In genomic region chr17:86506881-86507280, GRCm38 (mm10) we compare ENCODE assay signal across 15 mouse cellular contexts. TPM values are rescaled to one million over a fixed set of nuclear protein-coding genes. Genes with fewer than 3 reads are reported as not detected.
DNase-seq lines count a peak whose midpoint lies in the region; ATAC-seq and TF ChIP-seq lines count a peak whose summit lies in the region.
"Had no signal": no experiment of that assay in that cellular context is flagged by ENCODE, and none has a peak within 500 bp of the region (broad histone marks: within the 10 kb centered on the region; RNA-seq: fewer than 3 reads in every experiment).

No protein-coding gene starts in this region.

- no peaks in the 10 kb centered on the region; the same call in 1 of the 2 replicates for H3K4me1 ChIP-seq in forebrain, embryonic 12.5 days
- no peaks in the 10 kb centered on the region for H3K4me1 ChIP-seq in forebrain, embryonic 11.5 days (replicated peaks; ENCODE audit: control insufficient read depth, insufficient read depth, low read length)
- no peaks in the 10 kb centered on the region for H3K4me1 ChIP-seq in intestine, embryonic 14.5 days (replicated peaks; ENCODE audit: control insufficient read depth, insufficient read depth, low read length)
- H3K4me1 ChIP-seq in intestine, postnatal 0 days (replicated peaks; ENCODE audit: control insufficient read depth, insufficient read depth, low read length): no peaks in the 10 kb centered on the region
- H3K4me1 ChIP-seq in midbrain, embryonic 10.5 days: peaks cover 14% of the 10 kb centered on the region
- no peaks in the 10 kb centered on the region for H3K4me1 ChIP-seq in midbrain, embryonic 16.5 days (ENCODE audit: control insufficient read depth, insufficient read depth, low read length)
- H3K4me1 ChIP-seq in stomach, embryonic 15.5 days: peaks cover 4% of the 10 kb centered on the region; the same call in 1 of the 2 replicates

- H3K36me3 ChIP-seq in forebrain, embryonic 12.5 days (replicated peaks): no peaks in the 10 kb centered on the region
- H3K36me3 ChIP-seq in forebrain, embryonic 11.5 days (ENCODE audit: control insufficient read depth, insufficient read depth, low read length): no peaks in the 10 kb centered on the region
- no peaks in the 10 kb centered on the region for H3K36me3 ChIP-seq in intestine, embryonic 14.5 days (ENCODE audit: control insufficient read depth, insufficient read depth, low read length)
- 0 out of 2 replicates have a peak, but pooled peaks cover 2% of the 10 kb centered on the region for H3K36me3 ChIP-seq in intestine, postnatal 0 days (ENCODE audit: control insufficient read depth, insufficient read depth)
- H3K36me3 ChIP-seq in midbrain, embryonic 10.5 days: no peaks in the 10 kb centered on the region
- H3K36me3 ChIP-seq in midbrain, embryonic 16.5 days (ENCODE audit: control insufficient read depth, insufficient read depth, low read length): no peaks in the 10 kb centered on the region; the same call in 1 of the 2 replicates
- H3K36me3 ChIP-seq in stomach, embryonic 15.5 days: no peaks in the 10 kb centered on the region
- H3K36me3 ChIP-seq: G1E had no signal

- no peak for ATAC-seq in forebrain, embryonic 12.5 days (ENCODE audit: low FRiP score)
- no peak for ATAC-seq in forebrain, embryonic 11.5 days (replicated peaks; ENCODE audit: low FRiP score)
- no peak for ATAC-seq in intestine, embryonic 14.5 days (replicated peaks; ENCODE audit: low FRiP score, low TSS enrichment, low read depth)
- no peak for ATAC-seq in intestine, postnatal 0 days
- no peak for ATAC-seq in midbrain, embryonic 16.5 days
- ATAC-seq in stomach, embryonic 15.5 days (ENCODE audit: insufficient read depth, low FRiP score, low read depth): no peak
- no peak for ATAC-seq in megakaryocyte, adult 5-6 weeks (ENCODE audit: poor library complexity, severe bottlenecking)

- H3K9ac ChIP-seq in forebrain, embryonic 12.5 days: no peak overlapping the region
- H3K9ac ChIP-seq in forebrain, embryonic 11.5 days (ENCODE audit: low read length): no peak overlapping the region
- no peak overlapping the region for H3K9ac ChIP-seq in intestine, embryonic 14.5 days (ENCODE audit: low read length)
- H3K9ac ChIP-seq in intestine, postnatal 0 days (ENCODE audit: low read depth, low read length): no peak overlapping the region
- no peak overlapping the region for H3K9ac ChIP-seq in midbrain, embryonic 16.5 days (ENCODE audit: low read depth, low read length)
- no peak overlapping the region for H3K9ac ChIP-seq in stomach, embryonic 15.5 days

- H3K4me3 ChIP-seq in forebrain, embryonic 12.5 days (replicated peaks): no peak overlapping the region
- no peak overlapping the region for H3K4me3 ChIP-seq in forebrain, embryonic 11.5 days (ENCODE audit: low read depth, low read length)
- H3K4me3 ChIP-seq in intestine, embryonic 14.5 days (ENCODE audit: low read depth, low read length): no peak overlapping the region
- no peak overlapping the region for H3K4me3 ChIP-seq in intestine, postnatal 0 days (ENCODE audit: low read depth, low read length)
- no peak overlapping the region for H3K4me3 ChIP-seq in midbrain, embryonic 10.5 days
- no peak overlapping the region for H3K4me3 ChIP-seq in midbrain, embryonic 16.5 days (ENCODE audit: low read depth, low read length)
- no peak overlapping the region for H3K4me3 ChIP-seq in stomach, embryonic 15.5 days (replicated peaks)

- no peak for DNase-seq in forebrain, embryonic 11.5 days (ENCODE audit: low spot score)
- DNase-seq in intestine, embryonic 14.5 days (ENCODE audit: low spot score): no peak
- no peak for DNase-seq in midbrain, embryonic 10.5 days (ENCODE audit: low spot score)
- DNase-seq: embryo, embryonic 11 days; thymus, postnatal 36 days had no signal

- H3K27me3 ChIP-seq in forebrain, embryonic 12.5 days: no peaks in the 10 kb centered on the region
- no peaks in the 10 kb centered on the region for H3K27me3 ChIP-seq in forebrain, embryonic 11.5 days (ENCODE audit: control insufficient read depth, insufficient read depth, low read length)
- no peaks in the 10 kb centered on the region for H3K27me3 ChIP-seq in intestine, embryonic 14.5 days (replicated peaks; ENCODE audit: control insufficient read depth, insufficient read depth, low read length)
- H3K27me3 ChIP-seq in intestine, postnatal 0 days (replicated peaks; ENCODE audit: control insufficient read depth, insufficient read depth, low read length): no peaks in the 10 kb centered on the region
- no peaks in the 10 kb centered on the region for H3K27me3 ChIP-seq in midbrain, embryonic 10.5 days (ENCODE audit: low read depth, poor library complexity, severe bottlenecking)
- H3K27me3 ChIP-seq in midbrain, embryonic 16.5 days (ENCODE audit: control insufficient read depth, insufficient read depth, low read depth, low read length): no peaks in the 10 kb centered on the region
- H3K27me3 ChIP-seq in stomach, embryonic 15.5 days (replicated peaks): no peaks in the 10 kb centered on the region

- 81% methylated on average over 5 of the region's 5 CpGs for WGBS in forebrain, embryonic 12.5 days
- WGBS in forebrain, embryonic 11.5 days: 72% methylated on average over 5 of the region's 5 CpGs
- WGBS in intestine, embryonic 14.5 days: 51% methylated on average over 5 of the region's 5 CpGs
- WGBS in intestine, postnatal 0 days: 51% methylated on average over 5 of the region's 5 CpGs
- 70% methylated on average over 5 of the region's 5 CpGs for WGBS in midbrain, embryonic 10.5 days
- WGBS in midbrain, embryonic 16.5 days: 74% methylated on average over 5 of the region's 5 CpGs
- 36% methylated on average over 5 of the region's 5 CpGs for WGBS in stomach, embryonic 15.5 days

- H3K27ac ChIP-seq in forebrain, embryonic 12.5 days: 0 out of 2 replicates have a peak overlapping the region, but pooled peaks have one; percentile 25
- H3K27ac ChIP-seq in forebrain, embryonic 11.5 days (ENCODE audit: low read depth, low read length): no peak overlapping the region
- peak overlapping the region; percentile 62; the same call in 1 of the 2 replicates for H3K27ac ChIP-seq in intestine, embryonic 14.5 days (ENCODE audit: low read depth)
- no peak overlapping the region; the same call in 1 of the 2 replicates for H3K27ac ChIP-seq in intestine, postnatal 0 days (ENCODE audit: low read depth, low read length)
- peak overlapping the region; percentile 9; the same call in 1 of the 2 replicates for H3K27ac ChIP-seq in midbrain, embryonic 10.5 days (replicated peaks)
- H3K27ac ChIP-seq in midbrain, embryonic 16.5 days (ENCODE audit: low read length): no peak overlapping the region
- H3K27ac ChIP-seq in stomach, embryonic 15.5 days: peak overlapping the region; percentile 52

- no peaks in the 10 kb centered on the region for H3K9me3 ChIP-seq in forebrain, embryonic 12.5 days
- H3K9me3 ChIP-seq in forebrain, embryonic 11.5 days (ENCODE audit: control insufficient read depth, low read length): no peaks in the 10 kb centered on the region
- H3K9me3 ChIP-seq in intestine, embryonic 14.5 days (ENCODE audit: control insufficient read depth, low read length): no peaks in the 10 kb centered on the region
- no peaks in the 10 kb centered on the region for H3K9me3 ChIP-seq in intestine, postnatal 0 days (ENCODE audit: control insufficient read depth)
- H3K9me3 ChIP-seq in midbrain, embryonic 10.5 days (replicated peaks): no peaks in the 10 kb centered on the region
- no peaks in the 10 kb centered on the region for H3K9me3 ChIP-seq in midbrain, embryonic 16.5 days (replicated peaks; ENCODE audit: control insufficient read depth, low read length, poor library complexity, severe bottlenecking)
- H3K9me3 ChIP-seq in stomach, embryonic 15.5 days: no peaks in the 10 kb centered on the region

- no peak for TF ChIP-seq CTCF in intestine, postnatal 0 days (IDR thresholded peaks at IDR 0.05; ENCODE audit: low read depth)

- no peak overlapping the region for H3K4me2 ChIP-seq in forebrain, embryonic 12.5 days
- H3K4me2 ChIP-seq in forebrain, embryonic 11.5 days (ENCODE audit: low read depth, low read length, severe bottlenecking): no peak overlapping the region
- H3K4me2 ChIP-seq in intestine, embryonic 14.5 days (ENCODE audit: low read length): no peak overlapping the region
- H3K4me2 ChIP-seq in intestine, postnatal 0 days (replicated peaks; ENCODE audit: low read depth): no peak overlapping the region
- H3K4me2 ChIP-seq in midbrain, embryonic 16.5 days (ENCODE audit: low read length): no peak overlapping the region
- H3K4me2 ChIP-seq in stomach, embryonic 15.5 days: no peak overlapping the region
- H3K4me2 ChIP-seq: liver, embryonic 11.5 days had no signal

RNA-seq across cellular contexts. Expression of gene Gm10309, which starts 1.8 kb away (rescaled TPM):
- polyA plus RNA-seq in forebrain, embryonic 12.5 days (2016; fragmentation: Nextera tagmentation; extraction: Ambion mirVana): 0.28 and 0.40 TPM in 2 replicates
- 0.13 and 0.24 TPM in 2 replicates for polyA plus RNA-seq in forebrain, embryonic 11.5 days (2014; fragmentation: Nextera tagmentation; extraction: Ambion mirVana)
- polyA plus RNA-seq in intestine, embryonic 14.5 days (2014; fragmentation: Nextera tagmentation; extraction: Ambion mirVana): 0.08 and 0.57 TPM in 2 replicates
- polyA plus RNA-seq in intestine, postnatal 0 days (2015; fragmentation: Nextera tagmentation; extraction: Ambion mirVana): 0.12 TPM in 1 of 2 replicates, not detected in the other
- 0.19 TPM in 1 of 2 replicates, not detected in the other for polyA plus RNA-seq in midbrain, embryonic 10.5 days (2016; fragmentation: Nextera tagmentation; extraction: Ambion mirVana)
- polyA plus RNA-seq in midbrain, embryonic 16.5 days (2015; fragmentation: Nextera tagmentation; extraction: Ambion mirVana): 0.44 and 0.63 TPM in 2 replicates
- 0.31 and 0.35 TPM in 2 replicates for polyA plus RNA-seq in stomach, embryonic 15.5 days (2015; fragmentation: Nextera tagmentation; extraction: Ambion mirVana)
- not detected in 2 replicates for total RNA-seq in megakaryocyte, adult 5-6 weeks (2015)
- total RNA-seq in megakaryocyte, adult 5-6 weeks (2017): not detected in 2 replicates
- total RNA-seq: hematopoietic stem cell, adult 5-6 weeks; layer of hippocampus, postnatal 10 days; monocyte, adult 5-6 weeks had no signal
- polyA plus RNA-seq: G1E had no signal

Comparison
In these comparisons a context has a peak if more than half of its experiments do, and no peak if none do; other contexts are left out.
1. H3K27ac ChIP-seq: peak in forebrain, embryonic 12.5 days (single experiment), intestine, embryonic 14.5 days (single experiment), midbrain, embryonic 10.5 days (single experiment) and stomach, embryonic 15.5 days (single experiment); none in forebrain, embryonic 11.5 days (single experiment), intestine, postnatal 0 days (single experiment) and midbrain, embryonic 16.5 days (single experiment).